Mouse (Mus musculus) lung, postnatal 0 days (tissue): ENCODE data around the gene Nob1.

ENCODE experiments used
- CTCF ChIP-seq: IDR thresholded peaks from 2 replicates; pipeline ENCODE4 v1.5.1; 2016; ENCODE audit warnings: antibody characterized with exemption, mild to moderate bottlenecking
- EP300 ChIP-seq: IDR thresholded peaks from 2 replicates; pipeline ENCODE4 v1.6.1; 2016; ENCODE audit warnings: antibody characterized with exemption, mild to moderate bottlenecking, control low read depth

GRCm38 (mm10) chr8:107395397-107395796 lies 29.5 kb downstream of the Nob1 start:
- no peak for TF ChIP-seq CTCF
- TF ChIP-seq EP300: no peak
